Mouse (Mus musculus) intestine, embryonic 16.5 days (tissue): ENCODE results near the gene Ppard. TPM values are rescaled to one million over a fixed set of nuclear protein-coding genes. Genes with fewer than 3 reads are reported as not detected.

Experiments
- ATAC-seq: fragments of 200-750 bp; cut with Nextera tagmentation; 2 replicates; pipeline ENCODE4 v1.8.0; 2017; ENCODE audit warnings: moderate TSS enrichment, moderate library complexity
- H3K27ac ChIP-seq: fragments of 300-500 bp; sonication (generic); 2 replicates; pipeline ENCODE4 v1.5.1; 2014; ENCODE audit warnings: mild to moderate bottlenecking, low read length
- H3K27me3 ChIP-seq: fragments of 300-500 bp; sonication (generic); replicated peaks from 2 replicates; pipeline ENCODE4 v1.6.1; 2014; ENCODE audit warnings: low read length, control low read depth, mixed read lengths; ENCODE audit not compliant: control insufficient read depth, insufficient read depth
- H3K36me3 ChIP-seq: fragments of 300-500 bp; sonication (generic); 2 replicates; pipeline ENCODE4 v1.6.1; 2014; ENCODE audit warnings: low read length, control low read depth; ENCODE audit not compliant: control insufficient read depth, insufficient read depth
- H3K4me1 ChIP-seq: fragments of 300-500 bp; sonication (generic); 2 replicates; pipeline ENCODE4 v1.6.1; 2014; ENCODE audit warnings: low read length, control low read depth, mixed read lengths; ENCODE audit not compliant: control insufficient read depth, insufficient read depth
- H3K4me2 ChIP-seq: fragments of 300-500 bp; sonication (generic); 2 replicates; pipeline ENCODE4 v1.6.1; 2014; ENCODE audit warnings: low read depth, low read length, control low read depth
- H3K4me3 ChIP-seq: fragments of 300-500 bp; sonication (generic); 2 replicates; pipeline ENCODE4 v1.5.1; 2014; ENCODE audit warnings: mild to moderate bottlenecking, low read length
- H3K9ac ChIP-seq: fragments of 300-500 bp; sonication (generic); 2 replicates; pipeline ENCODE4 v1.6.1; 2014; ENCODE audit warnings: low read depth, low read length
- H3K9me3 ChIP-seq: fragments of 300-500 bp; sonication (generic); 2 replicates; pipeline ENCODE4 v1.6.1; 2016; ENCODE audit warnings: low read length, control low read depth; ENCODE audit not compliant: control insufficient read depth
- WGBS: fragments of 180-500 bp; shearing (Covaris S2); extraction: QIAGEN DNeasy Blood & Tissue Kit; methylation state at CpG from one replicate; pipeline ENCODE4 v1.1.7; 2014; 5-methylcytosine and 5-hydroxymethylcytosine counted together
- polyA plus RNA-seq: library from polyadenylated mRNA; unstranded; fragments of >200 nt; fragmentation: Nextera tagmentation; extraction: Ambion mirVana; gene quantifications from 2 replicates; pipeline ENCODE4 v1.2.1, GENCODE M21; 2015

Ppard gene
- polyA plus RNA-seq: 2.2 and 2.3 TPM in 2 replicates

GRCm38 (mm10) chr17:28232475-28233060 lies at the start of gene Ppard:
Gene Ppard, plus strand, starts transcription at chr17:28232700.
- peak within 1 kb of the TSS; percentile 84 for H3K27ac ChIP-seq
- peak within 1 kb of the TSS; percentile 85 for H3K4me3 ChIP-seq
- WGBS: under 1% methylated on average over 57 of the region's 57 CpGs
- peaks cover 19% of the 10 kb centered on the region for H3K4me1 ChIP-seq
- H3K4me2 ChIP-seq: peak within 1 kb of the TSS; percentile 79
- no peaks in the 10 kb centered on the region for H3K36me3 ChIP-seq
- H3K27me3 ChIP-seq: no peaks in the 10 kb centered on the region
- ATAC-seq: peak; percentile 93
- H3K9me3 ChIP-seq: no peaks in the 10 kb centered on the region
- peak within 1 kb of the TSS; percentile 92 for H3K9ac ChIP-seq

DNA sequence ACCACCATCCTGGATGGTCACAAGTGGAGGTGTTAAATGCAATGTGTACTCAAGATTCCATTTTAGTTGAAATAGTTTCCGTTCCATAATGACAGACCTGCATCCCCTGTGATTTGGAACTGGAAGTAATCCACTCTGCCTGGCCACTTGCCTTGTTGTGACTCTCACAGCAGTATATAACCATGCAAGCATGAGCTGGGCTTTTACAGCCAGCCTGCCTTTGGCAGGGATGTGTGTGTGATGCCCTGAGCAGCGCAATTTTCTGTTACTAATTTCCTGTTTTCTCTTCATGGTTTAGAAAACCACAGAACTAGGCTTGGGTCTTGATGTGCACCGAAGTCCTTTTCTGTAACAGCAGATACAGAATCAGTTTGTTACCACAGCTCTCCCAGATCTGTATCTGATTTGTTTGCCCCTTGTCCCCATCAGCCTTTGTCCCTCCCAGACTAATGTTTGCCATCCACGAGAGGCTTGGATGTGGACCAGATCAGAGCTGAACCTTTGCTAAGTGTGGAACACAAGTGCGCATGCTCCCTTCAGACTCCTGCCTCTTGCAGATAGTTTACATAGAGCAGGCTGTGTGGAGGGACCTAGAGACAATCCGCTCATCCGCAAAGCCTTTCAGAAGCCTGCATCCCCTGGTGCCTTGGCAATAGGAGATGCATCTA lies 47.4 kb upstream of the Ppard start:
- Histone ChIP-seq H3K27ac (no peak overlapping the region), H3K4me2 (no peak overlapping the region), H3K36me3 (peaks cover 1% of the 10 kb centered on the region; the same call in 1 of the 2 replicates), H3K9ac (no peak overlapping the region), H3K9me3 (no peaks in the 10 kb centered on the region), H3K27me3 (no peaks in the 10 kb centered on the region), H3K4me1 (peaks cover 10% of the 10 kb centered on the region), H3K4me3 (no peak overlapping the region)
- ATAC-seq: no peak
- 68% methylated on average over 7 of the region's 7 CpGs for WGBS

- Histone ChIP-seq H3K27ac (no peak overlapping the region), H3K27me3 (no peaks in the 10 kb centered on the region), H3K4me1 (no peaks in the 10 kb centered on the region), H3K36me3 (peaks cover 6% of the 10 kb centered on the region; the same call in 1 of the 2 replicates), H3K4me2 (no peak overlapping the region), H3K9ac (no peak overlapping the region), H3K4me3 (no peak overlapping the region), H3K9me3 (no peaks in the 10 kb centered on the region)
- WGBS: 84% methylated on average over 5 of the region's 5 CpGs
- no peak for ATAC-seq
These were observed 44.2 kb upstream of the Ppard start for GRCm38 (mm10) chr17:28188313-28188712.

- no peak overlapping the region for H3K4me2 ChIP-seq
- 68% methylated on average over 1 of the region's 1 CpGs for WGBS
- no peak overlapping the region for H3K9ac ChIP-seq
- no peaks in the 10 kb centered on the region for H3K27me3 ChIP-seq
- H3K4me1 ChIP-seq: no peaks in the 10 kb centered on the region
- H3K4me3 ChIP-seq: no peak overlapping the region
- H3K9me3 ChIP-seq: no peaks in the 10 kb centered on the region
- peaks cover 12% of the 10 kb centered on the region for H3K36me3 ChIP-seq
- no peak overlapping the region for H3K27ac ChIP-seq
- no peak for ATAC-seq
These were observed 39.7 kb upstream of the Ppard start for GRCm38 (mm10) chr17:28192754-28193153.

DNA sequence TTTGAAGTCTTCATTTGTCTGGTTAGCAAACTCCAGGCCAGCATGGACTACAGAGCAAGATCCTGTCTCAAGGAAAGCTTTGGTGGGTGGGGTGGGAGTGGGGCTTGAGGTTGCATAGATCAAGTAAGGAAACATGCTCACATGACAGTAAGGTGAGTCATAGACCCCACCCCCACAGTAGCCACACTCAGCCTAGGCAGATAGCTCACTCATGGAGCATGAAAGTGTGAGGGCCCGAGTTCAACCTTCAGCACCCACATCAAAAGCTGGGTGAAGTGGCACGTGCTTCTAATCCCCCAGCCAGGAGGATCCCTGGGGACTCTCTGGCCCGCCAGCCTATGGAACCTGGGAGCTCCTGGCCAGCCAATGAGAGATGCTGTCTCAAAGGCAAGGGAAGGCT lies 38.9 kb upstream of the Ppard start:
- Histone ChIP-seq H3K9ac (no peak overlapping the region), H3K4me2 (no peak overlapping the region), H3K27ac (no peak overlapping the region), H3K9me3 (no peaks in the 10 kb centered on the region), H3K4me3 (no peak overlapping the region), H3K36me3 (peaks cover 19% of the 10 kb centered on the region), H3K27me3 (no peaks in the 10 kb centered on the region), H3K4me1 (no peaks in the 10 kb centered on the region)
- ATAC-seq: no peak
- WGBS: 67% methylated on average over 3 of the region's 3 CpGs

- no peak overlapping the region for H3K4me2 ChIP-seq
- H3K9me3 ChIP-seq: no peaks in the 10 kb centered on the region
- H3K36me3 ChIP-seq: peaks cover 19% of the 10 kb centered on the region
- no peaks in the 10 kb centered on the region for H3K4me1 ChIP-seq
- no peak for ATAC-seq
- WGBS: 94% methylated on average over 10 of the region's 10 CpGs
- no peaks in the 10 kb centered on the region for H3K27me3 ChIP-seq
- no peak overlapping the region for H3K4me3 ChIP-seq
- no peak overlapping the region for H3K9ac ChIP-seq
- H3K27ac ChIP-seq: no peak overlapping the region
These were observed 37.5 kb upstream of the Ppard start for GRCm38 (mm10) chr17:28195033-28195432.

DNA sequence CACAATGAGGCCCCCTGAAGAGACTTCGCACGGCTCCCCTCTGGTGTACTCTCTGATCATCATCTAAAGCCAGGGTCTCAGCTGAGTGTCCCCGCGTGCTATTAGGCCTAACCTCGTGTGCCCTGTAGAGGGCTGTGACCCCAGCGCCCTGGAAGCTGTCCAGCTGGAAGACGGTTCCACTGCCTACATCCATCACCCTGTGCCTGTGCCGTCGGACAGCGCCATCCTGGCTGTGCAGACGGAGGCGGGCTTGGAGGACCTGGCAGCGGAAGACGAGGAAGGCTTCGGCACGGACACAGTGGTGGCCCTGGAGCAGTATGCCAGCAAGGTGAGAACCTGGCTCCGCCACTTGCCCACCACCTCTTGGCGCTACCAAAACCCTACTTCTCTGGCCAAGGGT lies 34.9 kb upstream of the Ppard start:
- 68% methylated on average over 18 of the region's 18 CpGs for WGBS
- Histone ChIP-seq H3K4me1 (no peaks in the 10 kb centered on the region), H3K4me2 (no peak overlapping the region), H3K9ac (no peak overlapping the region), H3K4me3 (no peak overlapping the region), H3K27me3 (no peaks in the 10 kb centered on the region), H3K9me3 (no peaks in the 10 kb centered on the region), H3K36me3 (peaks cover 18% of the 10 kb centered on the region), H3K27ac (no peak overlapping the region)
- ATAC-seq: no peak

- no peaks in the 10 kb centered on the region for H3K27me3 ChIP-seq
- no peaks in the 10 kb centered on the region for H3K9me3 ChIP-seq
- H3K27ac ChIP-seq: no peak overlapping the region
- 78% methylated on average over 14 of the region's 14 CpGs for whole genome bisulfite sequencing
- no peak overlapping the region for H3K9ac ChIP-seq
- no peak overlapping the region for H3K4me3 ChIP-seq
- H3K4me2 ChIP-seq: no peak overlapping the region
- H3K36me3 ChIP-seq: peaks cover 13% of the 10 kb centered on the region
- no peak for ATAC-seq
- no peaks in the 10 kb centered on the region for H3K4me1 ChIP-seq
These were observed 30.5 kb upstream of the Ppard start for GRCm38 (mm10) chr17:28201982-28202381.

- no peak for ATAC-seq
- H3K9ac ChIP-seq: no peak overlapping the region
- H3K36me3 ChIP-seq: peaks cover 5% of the 10 kb centered on the region
- no peak overlapping the region for H3K4me2 ChIP-seq
- H3K27ac ChIP-seq: no peak overlapping the region
- peaks cover 11% of the 10 kb centered on the region for H3K4me1 ChIP-seq
- 41% methylated on average over 14 of the region's 14 CpGs for WGBS
- H3K4me3 ChIP-seq: no peak overlapping the region
- no peaks in the 10 kb centered on the region for H3K27me3 ChIP-seq
- H3K9me3 ChIP-seq: no peaks in the 10 kb centered on the region
These were observed 28.3 kb upstream of the Ppard start for GRCm38 (mm10) chr17:28204052-28204720.
